Mouse (Mus musculus): ENCODE results near the gene Grid2ip. TPM values are rescaled to one million over a fixed set of nuclear protein-coding genes. Genes with fewer than 3 reads are reported as not detected.

Gene Grid2ip
- polyA plus RNA-seq, 1 experiment = not detected

DNA sequence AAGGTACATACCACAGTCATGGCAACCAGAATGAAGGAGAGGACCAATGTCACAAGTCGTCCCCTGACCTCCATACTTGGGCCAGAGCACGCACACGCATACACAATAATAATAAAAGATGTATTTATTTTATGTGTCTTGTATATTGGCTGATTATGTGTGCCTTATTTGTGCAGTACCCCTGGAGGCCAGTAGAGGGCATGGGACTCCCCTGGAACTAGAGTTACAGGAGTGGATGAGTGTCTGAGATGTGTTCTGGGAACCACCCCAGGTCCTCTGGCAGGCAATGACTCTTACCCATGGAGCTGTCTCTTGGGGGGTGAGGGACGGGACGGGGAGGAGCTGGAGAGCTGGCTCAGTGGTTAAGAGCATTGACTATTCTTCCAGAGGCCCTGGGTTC lies 2.9 kb downstream of the Grid2ip start:
- H3K4me1 ChIP-seq (ENCODE audit: control insufficient read depth, insufficient read depth, low read length) = no peaks in the 10 kb centered on the region
- no peak overlapping the region for H3K4me3 ChIP-seq (ENCODE audit: insufficient read depth, low read length)
- TF ChIP-seq POLR2A (IDR thresholded peaks at IDR 0.05; ENCODE audit: borderline replicate concordance, low read depth, low read length) (no peak), CTCF (IDR thresholded peaks at IDR 0.05; ENCODE audit: low read depth, low read length) (peak; percentile 33; the same call in 1 of the 2 replicates)
- H3K27ac ChIP-seq (ENCODE audit: insufficient read depth, low read depth, low read length) = no peak overlapping the region

DNA sequence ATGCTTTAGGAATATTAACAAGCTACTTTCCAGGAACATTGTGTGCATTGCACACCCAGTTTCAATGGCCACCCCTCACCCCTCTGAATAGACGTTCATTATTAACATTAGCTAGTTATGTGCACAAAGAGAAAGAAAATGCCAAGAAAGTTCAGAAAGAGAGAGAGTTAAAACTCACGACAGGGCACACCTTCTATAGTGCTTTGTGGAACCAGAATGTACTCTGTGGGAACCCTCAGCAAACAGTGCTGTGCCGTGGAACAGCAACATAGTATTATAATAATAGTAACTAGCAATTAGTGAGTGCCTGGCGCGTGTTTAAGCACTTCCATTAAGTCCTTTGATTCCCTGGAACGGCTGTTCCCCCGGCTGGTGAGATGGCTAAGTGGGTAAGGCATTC lies 4.3 kb downstream of the Grid2ip start:
- TF ChIP-seq CTCF (IDR thresholded peaks at IDR 0.05; ENCODE audit: low read depth, low read length) (no peak), POLR2A (IDR thresholded peaks at IDR 0.05; ENCODE audit: borderline replicate concordance, low read depth, low read length) (no peak)
- no peak overlapping the region for H3K27ac ChIP-seq (ENCODE audit: insufficient read depth, low read depth, low read length)
- H3K4me1 ChIP-seq (ENCODE audit: control insufficient read depth, insufficient read depth, low read length) = no peaks in the 10 kb centered on the region

DNA sequence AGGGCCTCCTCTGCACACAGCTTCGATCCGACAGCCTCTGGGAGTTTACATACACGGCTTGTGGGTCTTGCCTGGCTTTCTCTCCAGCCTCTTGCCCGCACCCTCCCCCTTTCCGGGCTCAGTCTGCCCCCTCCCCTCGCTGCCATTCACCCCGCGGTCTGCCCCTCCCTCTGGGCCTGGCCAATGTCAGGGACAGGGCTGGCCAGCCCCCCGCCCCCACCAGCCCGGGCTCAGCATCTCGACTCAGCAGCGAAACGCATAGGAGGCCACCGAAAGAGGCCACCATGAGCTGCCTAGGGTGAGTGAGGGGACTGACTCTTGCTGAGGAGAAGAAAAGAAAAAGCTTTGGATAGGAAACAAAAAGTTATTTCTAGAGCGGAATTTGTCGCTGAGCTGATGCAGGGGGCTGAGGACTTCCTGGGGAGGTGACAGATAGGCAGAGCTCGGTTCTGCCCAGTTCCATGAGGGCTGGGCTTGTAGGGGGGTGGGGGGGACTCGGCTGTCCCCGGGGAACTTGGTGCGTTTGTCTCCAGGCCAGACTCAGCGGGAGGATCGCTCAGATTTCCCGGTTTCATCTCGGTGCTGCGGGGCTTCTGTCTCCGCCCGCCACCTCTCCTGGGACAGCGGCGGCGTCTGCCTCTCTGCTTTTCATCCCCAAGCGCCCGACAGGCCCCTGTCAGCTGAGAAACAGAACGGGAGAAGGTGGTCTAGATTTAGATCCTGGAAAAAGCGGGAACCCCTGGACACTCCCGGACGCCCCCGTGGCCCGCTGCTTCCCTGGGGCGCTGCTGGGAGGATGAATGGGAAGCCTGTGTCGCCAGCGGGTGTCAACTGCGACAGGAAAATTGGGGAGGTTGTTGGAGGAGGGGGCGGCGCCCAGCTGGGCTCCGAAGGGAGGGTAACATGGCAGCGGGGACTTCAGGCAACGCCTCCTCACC lies 6.8 kb downstream of the Grid2ip start:
- H3K4me1 ChIP-seq (ENCODE audit: control insufficient read depth, insufficient read depth, low read length) = no peaks in the 10 kb centered on the region
- H3K27ac ChIP-seq (ENCODE audit: insufficient read depth, low read depth, low read length) = no peak overlapping the region
- no peak overlapping the region for H3K4me3 ChIP-seq (ENCODE audit: insufficient read depth, low read length)
- TF ChIP-seq CTCF (IDR thresholded peaks at IDR 0.05; ENCODE audit: low read depth, low read length) = no peak
- TF ChIP-seq POLR2A (IDR thresholded peaks at IDR 0.05; ENCODE audit: borderline replicate concordance, low read depth, low read length) = no peak

More for the DNA sequence above, 4.3 kb downstream of the Grid2ip start:
- H3K4me3 ChIP-seq (ENCODE audit: insufficient read depth, low read length) = no peak overlapping the region

GRCm38 (mm10) chr5:143367931-143368330 lies 10.8 kb downstream of the Grid2ip start:
- no peaks in the 10 kb centered on the region for H3K4me1 ChIP-seq (ENCODE audit: control insufficient read depth, insufficient read depth, low read length)
- TF ChIP-seq CTCF (IDR thresholded peaks at IDR 0.05; ENCODE audit: low read depth, low read length) (no peak), POLR2A (IDR thresholded peaks at IDR 0.05; ENCODE audit: borderline replicate concordance, low read depth, low read length) (no peak)
- no peak overlapping the region for H3K27ac ChIP-seq (ENCODE audit: insufficient read depth, low read depth, low read length)
- H3K4me3 ChIP-seq (ENCODE audit: insufficient read depth, low read length) = no peak overlapping the region

GRCm38 (mm10) chr5:143369611-143370255 lies 12.6 kb downstream of the Grid2ip start:
- Histone ChIP-seq H3K27ac (ENCODE audit: insufficient read depth, low read depth, low read length) (no peak overlapping the region), H3K4me3 (ENCODE audit: insufficient read depth, low read length) (no peak overlapping the region), H3K4me1 (ENCODE audit: control insufficient read depth, insufficient read depth, low read length) (no peaks in the 10 kb centered on the region)
- no peak for TF ChIP-seq CTCF (IDR thresholded peaks at IDR 0.05; ENCODE audit: low read depth, low read length)
- TF ChIP-seq POLR2A (IDR thresholded peaks at IDR 0.05; ENCODE audit: borderline replicate concordance, low read depth, low read length) = no peak

GRCm38 (mm10) chr5:143370416-143371145 lies 13.4 kb downstream of the Grid2ip start:
- no peaks in the 10 kb centered on the region for H3K4me1 ChIP-seq (ENCODE audit: control insufficient read depth, insufficient read depth, low read length)
- TF ChIP-seq CTCF (IDR thresholded peaks at IDR 0.05; ENCODE audit: low read depth, low read length) (no peak), POLR2A (IDR thresholded peaks at IDR 0.05; ENCODE audit: borderline replicate concordance, low read depth, low read length) (no peak)
- H3K4me3 ChIP-seq (ENCODE audit: insufficient read depth, low read length) = no peak overlapping the region
- H3K27ac ChIP-seq (ENCODE audit: insufficient read depth, low read depth, low read length) = no peak overlapping the region

DNA sequence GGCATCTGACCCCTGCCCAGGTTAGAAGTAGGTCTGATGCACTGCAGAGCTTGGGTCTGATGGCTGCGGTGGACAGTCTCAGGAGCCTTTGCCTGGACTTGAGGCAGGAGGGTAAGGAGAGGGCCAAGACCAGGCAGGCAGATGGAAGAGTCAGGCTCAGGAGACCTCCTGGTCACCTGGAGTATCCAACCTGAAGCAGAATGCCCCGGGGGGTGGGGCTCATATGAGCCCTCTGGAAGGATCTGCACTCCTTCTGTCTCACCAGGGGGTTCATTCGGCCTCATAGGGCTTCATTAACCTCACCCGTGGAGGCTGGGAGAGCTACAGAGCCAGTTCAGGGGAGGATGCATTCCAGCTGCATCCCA lies 14.0 kb downstream of the Grid2ip start:
- TF ChIP-seq CTCF (IDR thresholded peaks at IDR 0.05; ENCODE audit: low read depth, low read length) (no peak), POLR2A (IDR thresholded peaks at IDR 0.05; ENCODE audit: borderline replicate concordance, low read depth, low read length) (no peak)
- no peaks in the 10 kb centered on the region for H3K4me1 ChIP-seq (ENCODE audit: control insufficient read depth, insufficient read depth, low read length)
- H3K4me3 ChIP-seq (ENCODE audit: insufficient read depth, low read length) = no peak overlapping the region
- H3K27ac ChIP-seq (ENCODE audit: insufficient read depth, low read depth, low read length) = no peak overlapping the region

- Histone ChIP-seq H3K27ac (ENCODE audit: insufficient read depth, low read depth, low read length) (no peak overlapping the region), H3K4me1 (ENCODE audit: control insufficient read depth, insufficient read depth, low read length) (no peaks in the 10 kb centered on the region), H3K4me3 (ENCODE audit: insufficient read depth, low read length) (peak overlapping the region; percentile 10; the same call in 1 of the 2 replicates)
- TF ChIP-seq POLR2A (IDR thresholded peaks at IDR 0.05; ENCODE audit: borderline replicate concordance, low read depth, low read length) (no peak), CTCF (IDR thresholded peaks at IDR 0.05; ENCODE audit: low read depth, low read length) (peak; percentile 27; the same call in 1 of the 2 replicates)
Measured at GRCm38 (mm10) chr5:143372818-143373217, 15.7 kb downstream of the Grid2ip start.

DNA sequence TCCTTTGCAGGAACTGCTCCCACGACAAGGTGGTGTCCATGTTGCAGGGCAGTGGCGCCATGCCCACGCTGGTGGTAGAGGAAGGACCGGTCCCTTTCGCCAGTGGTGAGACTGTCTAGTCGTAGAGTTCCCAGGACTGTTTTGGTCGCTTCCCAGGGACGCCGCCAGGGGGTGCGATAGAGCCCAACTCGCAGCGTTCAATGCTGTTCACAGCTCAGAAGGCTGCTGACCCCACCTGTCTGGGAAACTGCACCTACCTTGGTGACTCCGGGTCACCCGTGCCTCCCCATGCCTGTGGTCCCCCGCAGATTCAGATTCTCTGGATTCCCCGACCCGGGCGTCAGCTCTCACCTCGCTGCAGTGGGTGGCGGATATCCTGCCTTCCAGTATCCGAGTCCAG lies 18.1 kb downstream of the Grid2ip start:
- Histone ChIP-seq H3K4me1 (ENCODE audit: control insufficient read depth, insufficient read depth, low read length) (no peaks in the 10 kb centered on the region), H3K27ac (ENCODE audit: insufficient read depth, low read depth, low read length) (no peak overlapping the region), H3K4me3 (ENCODE audit: insufficient read depth, low read length) (no peak overlapping the region)
- no peak for TF ChIP-seq POLR2A (IDR thresholded peaks at IDR 0.05; ENCODE audit: borderline replicate concordance, low read depth, low read length)
- TF ChIP-seq CTCF (IDR thresholded peaks at IDR 0.05; ENCODE audit: low read depth, low read length) = peak; percentile 79
